Mouse (Mus musculus) layer of hippocampus, adult 2 months (tissue): ENCODE results near the gene Lad1. TPM values are rescaled to one million over a fixed set of nuclear protein-coding genes. Genes with fewer than 3 reads are reported as not detected.

Experiments used
- DNase-seq, 2 experiments: peaks; one replicate each; pipeline ENCODE4 v3.0.0; 2022; ENCODE audit warnings: low spot score in 2 of 2
- H3K27ac ChIP-seq: fragments of 200-600 bp; 2 replicates; pipeline ENCODE4 v1.8.1; 2022
- H3K4me3 ChIP-seq: fragments of 200-600 bp; 2 replicates; pipeline ENCODE4 v1.8.1; 2022; ENCODE audit warnings: mild to moderate bottlenecking
- CTCF ChIP-seq: fragments of 200-600 bp; conservative IDR thresholded peaks from 2 replicates; pipeline ENCODE4 v1.8.1; 2022; ENCODE audit warnings: antibody characterized with exemption, mild to moderate bottlenecking, moderate library complexity
- total RNA-seq, 2 experiments: library from RNA; stranded (reverse); gene quantifications; 2 replicates each; pipeline ENCODE4 v1.2.3; 2021

Gene Lad1
- total RNA-seq, 2 experiments from 2014 or later, result 0.97 to 1.3 TPM

GRCm38 (mm10) chr1:135813071-135813470 is 5.3 kb upstream of the Lad1 start:
- no peak for TF ChIP-seq CTCF
- no peak for DNase-seq
- no peak overlapping the region for H3K27ac ChIP-seq
- H3K4me3 ChIP-seq, result no peak overlapping the region

DNA sequence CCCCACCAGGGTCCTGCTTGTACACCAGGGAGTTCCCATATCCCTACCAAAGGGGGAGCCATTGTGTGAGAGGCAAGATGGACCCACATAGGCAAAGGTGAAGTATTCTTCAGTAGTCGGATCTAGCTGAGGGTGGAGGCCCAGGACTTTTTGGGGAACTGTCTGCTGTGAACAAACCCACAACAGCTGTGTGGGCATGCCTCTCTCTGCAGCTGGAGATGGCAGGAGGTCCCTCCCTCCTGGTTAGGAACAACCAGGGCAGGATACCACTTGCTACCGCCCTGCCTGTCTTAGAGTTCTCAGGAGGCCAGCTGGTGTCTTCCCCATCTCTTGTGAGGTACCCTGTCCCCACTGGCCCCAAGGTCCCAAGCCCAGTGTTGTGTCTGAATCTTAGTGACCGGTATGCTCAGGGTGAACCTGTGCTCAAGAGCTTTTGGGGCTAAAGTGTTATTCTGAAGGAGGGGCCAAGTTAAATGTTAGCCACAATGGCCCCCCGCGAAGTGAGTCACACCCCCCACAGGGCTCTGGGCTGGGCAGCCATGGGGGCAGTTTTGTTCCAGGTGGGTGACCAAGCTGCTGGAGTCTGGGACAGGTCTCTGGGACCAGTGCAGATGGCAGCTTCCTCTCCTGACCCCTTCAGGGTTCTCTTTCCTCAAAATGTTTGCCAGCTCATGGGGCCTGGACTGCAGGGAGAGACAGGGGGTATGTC is 4.6 kb upstream of the Lad1 start:
- TF ChIP-seq CTCF, result no peak
- Histone ChIP-seq H3K27ac (no peak overlapping the region), H3K4me3 (no peak overlapping the region)
- DNase-seq, result no peak

GRCm38 (mm10) chr1:135814531-135814930 is 3.9 kb upstream of the Lad1 start:
- Histone ChIP-seq H3K27ac (no peak overlapping the region), H3K4me3 (no peak overlapping the region)
- TF ChIP-seq CTCF, result no peak
- no peak for DNase-seq

- no peak for TF ChIP-seq CTCF
- no peak for DNase-seq
Measured at GRCm38 (mm10) chr1:135817595-135817994, 803 bp upstream of the Lad1 start.

GRCm38 (mm10) chr1:135820071-135820470 is 1.7 kb downstream of the Lad1 start:
- no peak for DNase-seq
- TF ChIP-seq CTCF, result no peak
- Histone ChIP-seq H3K27ac (no peak overlapping the region), H3K4me3 (no peak overlapping the region)

More at GRCm38 (mm10) chr1:135817595-135817994, 803 bp upstream of the Lad1 start:
- H3K27ac ChIP-seq, result no peak overlapping the region
- H3K4me3 ChIP-seq, result no peak overlapping the region

GRCm38 (mm10) chr1:135820736-135821364 is 2.5 kb downstream of the Lad1 start:
- no peak for DNase-seq
- no peak for TF ChIP-seq CTCF
- Histone ChIP-seq H3K4me3 (no peak overlapping the region), H3K27ac (no peak overlapping the region)

DNA sequence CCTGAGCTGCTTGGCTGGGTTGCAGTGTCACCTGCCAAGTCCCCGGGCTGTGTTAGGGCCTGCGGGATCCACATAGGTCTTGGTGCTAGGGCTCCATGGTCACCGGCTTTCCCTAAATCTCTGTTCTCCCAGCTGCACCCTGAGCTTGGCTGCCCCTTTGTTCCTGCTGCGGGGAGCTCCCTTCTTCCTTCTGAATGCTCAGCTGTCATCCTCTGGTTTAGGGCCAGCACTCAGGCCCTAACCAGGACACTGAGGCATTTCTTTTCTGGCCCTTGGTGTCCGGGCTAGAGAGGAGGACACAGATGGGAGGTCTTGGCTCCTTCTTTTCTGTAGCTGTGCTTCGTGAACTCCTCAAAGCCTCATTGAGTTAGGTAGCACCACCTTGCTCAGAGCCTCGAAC is 3.4 kb downstream of the Lad1 start:
- Histone ChIP-seq H3K4me3 (no peak overlapping the region), H3K27ac (no peak overlapping the region)
- DNase-seq, result no peak
- TF ChIP-seq CTCF, result no peak

DNA sequence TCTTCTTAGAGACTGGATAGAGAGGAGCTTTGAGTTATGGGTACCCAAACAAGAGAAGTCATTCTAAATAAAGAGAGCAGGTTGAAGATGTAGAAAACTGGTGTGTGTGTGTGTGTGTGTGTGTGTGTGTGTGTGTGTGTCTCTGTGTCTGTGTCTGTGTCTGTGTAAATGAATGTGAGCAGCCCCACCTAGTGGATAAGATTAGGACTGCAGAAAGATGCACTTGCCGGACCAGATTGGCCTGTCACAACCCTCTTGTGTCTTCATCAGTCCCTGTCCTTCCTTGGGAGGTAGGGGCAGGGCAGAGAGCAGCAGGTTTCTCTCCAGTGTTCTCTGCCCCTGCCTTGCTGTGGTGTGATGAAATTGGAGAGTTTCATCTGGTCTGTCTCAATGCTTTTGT is 10.5 kb downstream of the Lad1 start:
- DNase-seq, result peak in 1 of 2 experiments; percentile 61
- H3K4me3 ChIP-seq, result no peak overlapping the region
- peak; percentile 68 for TF ChIP-seq CTCF
- H3K27ac ChIP-seq, result no peak overlapping the region

- DNase-seq, result no peak
- no peak overlapping the region for H3K4me3 ChIP-seq
- no peak overlapping the region for H3K27ac ChIP-seq
- no peak for TF ChIP-seq CTCF
Measured at GRCm38 (mm10) chr1:135834206-135834859, 15.9 kb downstream of the Lad1 start.

DNA sequence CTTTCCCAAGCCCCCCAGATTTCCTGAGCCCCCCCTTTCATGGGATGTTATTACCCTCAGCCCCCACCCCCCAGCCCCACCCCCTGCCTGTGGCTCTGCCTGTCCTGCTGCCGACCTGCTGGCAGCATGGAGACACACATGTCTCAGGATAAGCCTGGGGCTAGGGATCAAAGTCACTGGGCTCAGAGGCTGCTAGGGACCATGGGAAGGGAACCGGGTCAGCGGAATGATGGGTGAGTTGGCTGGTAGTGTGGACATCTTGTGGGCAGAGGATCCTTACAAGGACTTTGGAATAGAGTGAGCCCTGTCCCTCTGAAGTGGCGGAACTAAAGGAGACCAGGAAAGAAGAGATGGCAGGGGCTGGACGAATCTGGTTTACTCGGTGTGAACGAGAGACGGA is 16.6 kb downstream of the Lad1 start:
- H3K4me3 ChIP-seq, result no peak overlapping the region
- DNase-seq, result no peak
- no peak overlapping the region for H3K27ac ChIP-seq
- TF ChIP-seq CTCF, result no peak

DNA sequence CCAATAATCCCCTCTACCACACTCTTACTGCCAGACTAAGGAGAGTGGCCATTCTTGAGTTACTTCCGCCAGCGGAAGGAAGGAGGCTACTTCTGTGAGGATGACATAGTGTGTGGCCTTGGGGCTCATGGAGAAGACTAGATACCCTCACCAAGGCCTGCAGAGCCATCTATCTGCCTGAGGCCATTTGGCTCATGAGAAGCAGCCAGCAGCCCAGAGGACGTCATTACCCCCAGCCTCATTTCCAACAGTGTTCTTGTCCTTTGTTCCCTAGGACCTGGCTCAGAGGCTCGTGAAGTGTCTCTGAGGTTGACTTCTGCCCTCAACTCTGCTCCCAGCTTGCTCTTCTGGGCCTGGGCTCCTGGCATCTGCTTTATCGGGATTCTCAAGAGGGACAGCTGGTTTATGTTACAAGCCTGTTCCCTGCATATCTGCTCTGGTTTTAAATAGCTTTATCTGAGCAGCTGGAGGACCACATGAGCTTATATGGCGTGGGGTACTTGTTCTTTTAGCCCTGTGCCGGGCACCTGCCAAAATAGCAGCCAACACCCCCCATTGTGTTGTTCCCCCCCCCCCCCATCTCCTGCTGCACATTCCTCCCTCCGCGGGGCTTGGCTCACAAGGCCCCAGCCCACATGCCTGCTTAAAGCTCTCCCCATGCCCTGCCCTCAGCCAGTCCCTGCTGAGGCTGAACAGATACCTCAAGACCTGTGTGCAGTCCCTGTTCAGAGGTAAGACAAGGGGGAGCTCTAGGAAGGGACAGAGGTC is 17.5 kb downstream of the Lad1 start, which contains the start of gene Tnnt2:
Gene Tnnt2, plus strand, starts transcription at position 639 of the 768 bp plus-strand sequence.
- H3K4me3 ChIP-seq, result no peak within 1 kb of the TSS
- DNase-seq, result no peak
- no peak within 1 kb of the TSS for H3K27ac ChIP-seq
- TF ChIP-seq CTCF, result no peak

- Histone ChIP-seq H3K27ac (no peak overlapping the region; the same call in 1 of the 2 replicates), H3K4me3 (no peak overlapping the region)
- no peak for TF ChIP-seq CTCF
- DNase-seq, result no peak
Measured at GRCm38 (mm10) chr1:135838626-135839025, 20.2 kb downstream of the Lad1 start.

- Histone ChIP-seq H3K27ac (no peak overlapping the region), H3K4me3 (no peak overlapping the region)
- no peak for DNase-seq
- TF ChIP-seq CTCF, result no peak
Measured at GRCm38 (mm10) chr1:135839065-135839464, 20.7 kb downstream of the Lad1 start.
